Mouse (Mus musculus): Measurements from ENCODE around the gene Nek9.

Gene Nek9

DNA sequence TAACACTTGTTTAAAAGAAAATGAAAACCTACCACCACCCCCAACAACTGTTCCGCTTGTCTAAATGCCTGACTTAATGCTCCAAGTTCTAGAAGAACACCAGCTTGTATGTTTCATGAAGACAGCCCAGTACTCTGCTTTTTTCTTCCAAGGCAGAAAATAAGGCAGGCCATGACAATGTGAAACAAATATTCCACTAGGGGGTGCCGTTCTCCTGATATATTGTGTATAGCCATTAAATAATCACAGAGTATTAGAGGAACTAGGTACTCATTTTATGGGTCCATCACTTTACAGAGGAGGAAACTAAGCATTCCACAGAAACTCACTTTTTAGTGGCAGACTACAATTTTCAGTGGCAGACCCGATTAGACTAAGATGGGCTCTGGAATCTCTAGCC lies 7.2 kb upstream of the Nek9 start:
- peak; percentile 36 for DNase-seq

DNA sequence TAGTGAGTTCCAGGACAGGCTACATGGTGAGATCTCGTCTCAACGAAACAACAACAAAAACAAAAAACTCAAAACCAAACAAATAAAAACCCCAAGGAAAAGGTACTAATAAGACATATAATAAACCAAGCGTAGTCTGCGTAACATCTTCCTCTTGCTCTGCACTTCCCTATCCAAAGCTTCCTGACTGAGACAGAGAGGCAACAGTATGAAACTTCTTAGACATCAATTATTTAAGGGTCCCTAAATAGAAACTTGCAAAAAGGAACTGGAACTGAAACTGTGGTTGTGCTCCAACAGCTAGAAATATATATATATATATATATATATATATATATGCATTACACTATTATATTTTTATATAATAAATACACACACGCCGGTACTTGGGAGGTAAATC lies 6.4 kb upstream of the Nek9 start:
- no peak for DNase-seq

GRCm38 (mm10) chr12:85344252-85344651 lies 5.1 kb upstream of the Nek9 start:
- DNase-seq = no peak

GRCm38 (mm10) chr12:85342310-85342709 lies 3.1 kb upstream of the Nek9 start:
- DNase-seq = no peak

- no peak for DNase-seq
Observed at GRCm38 (mm10) chr12:85341131-85341530, 2.0 kb upstream of the Nek9 start.

DNA sequence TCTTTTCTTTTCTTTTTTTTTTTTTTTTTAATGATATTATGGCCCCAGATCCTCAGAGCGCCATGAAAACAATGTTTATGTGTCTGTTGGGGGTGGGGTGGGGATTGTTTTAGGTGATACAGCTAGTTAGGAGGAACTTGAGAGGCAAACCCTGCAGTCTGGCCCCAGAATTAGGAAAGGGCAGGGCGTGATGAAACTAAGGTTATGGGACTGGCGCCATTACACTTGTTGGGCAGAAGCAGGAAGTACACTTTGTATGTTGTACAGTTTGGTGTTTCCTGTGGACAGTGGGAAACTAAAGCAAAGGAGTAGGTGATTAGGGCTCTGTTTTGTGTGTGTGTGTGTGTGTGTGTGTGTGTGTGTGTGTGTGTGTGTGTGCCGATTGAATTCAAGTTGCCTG lies 785 bp upstream of the Nek9 start:
- DNase-seq = peak; percentile 12

DNA sequence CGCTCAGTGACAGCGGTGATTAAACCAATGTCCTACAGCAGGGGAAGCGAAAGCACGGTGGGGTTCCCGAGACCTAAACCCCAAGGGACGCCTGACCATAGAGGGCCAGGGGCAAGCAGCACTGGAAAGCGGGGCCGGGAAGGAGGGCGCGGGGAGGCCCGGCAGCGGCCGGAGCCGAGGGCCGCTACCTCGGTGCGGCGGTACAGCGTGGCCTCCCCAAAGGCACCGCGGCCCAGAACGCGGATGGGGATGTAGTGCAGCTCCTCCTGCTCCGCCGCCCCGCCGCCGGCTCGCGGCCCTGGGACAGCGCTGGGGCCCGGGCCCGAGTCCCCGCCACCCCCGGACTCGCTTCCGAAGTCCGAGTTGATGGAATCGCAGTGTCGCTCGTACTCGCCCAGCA lies 347 bp downstream of the Nek9 start:
- DNase-seq = no peak

- no peak for DNase-seq
Observed at GRCm38 (mm10) chr12:85337567-85338311, 1.4 kb downstream of the Nek9 start.

DNA sequence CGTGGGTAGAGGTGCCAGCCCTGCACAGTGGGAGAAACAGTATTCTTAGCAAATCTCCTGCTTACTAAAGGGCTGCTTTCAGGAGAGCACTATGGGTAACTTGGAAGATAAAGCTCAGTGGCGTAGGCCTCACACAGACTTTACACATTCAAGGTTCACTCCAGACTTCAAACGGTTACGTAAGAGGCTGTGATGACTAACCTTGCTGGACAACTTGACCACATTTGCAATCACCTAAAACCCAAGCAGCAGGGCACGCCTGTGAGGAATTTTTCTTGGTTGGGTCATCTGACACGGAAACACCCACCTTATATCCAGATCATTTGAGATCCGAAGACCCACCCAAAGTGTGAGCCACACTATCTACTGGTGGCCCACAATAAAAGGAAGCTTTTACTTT lies 9.0 kb downstream of the Nek9 start:
- DNase-seq = no peak

DNA sequence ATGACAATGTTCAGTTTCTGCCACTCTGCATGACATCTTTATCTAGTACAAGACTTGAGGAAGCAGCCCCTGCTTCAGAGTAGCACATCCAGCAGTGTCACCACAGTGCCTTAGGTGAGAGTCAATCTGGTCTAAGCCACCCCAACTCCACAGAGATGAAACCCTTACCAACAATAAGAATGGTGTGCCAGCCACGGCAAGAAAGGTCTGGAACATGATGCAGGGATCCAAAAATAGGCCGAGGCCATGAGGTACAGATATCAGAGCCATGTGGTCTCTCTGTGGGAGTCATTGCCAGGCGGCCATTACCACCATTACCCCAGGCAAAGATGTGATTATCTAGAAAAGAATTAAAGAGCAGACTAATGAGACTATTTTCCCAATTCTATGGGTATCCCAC lies 30.5 kb downstream of the Nek9 start:
- DNase-seq = peak; percentile 73

DNA sequence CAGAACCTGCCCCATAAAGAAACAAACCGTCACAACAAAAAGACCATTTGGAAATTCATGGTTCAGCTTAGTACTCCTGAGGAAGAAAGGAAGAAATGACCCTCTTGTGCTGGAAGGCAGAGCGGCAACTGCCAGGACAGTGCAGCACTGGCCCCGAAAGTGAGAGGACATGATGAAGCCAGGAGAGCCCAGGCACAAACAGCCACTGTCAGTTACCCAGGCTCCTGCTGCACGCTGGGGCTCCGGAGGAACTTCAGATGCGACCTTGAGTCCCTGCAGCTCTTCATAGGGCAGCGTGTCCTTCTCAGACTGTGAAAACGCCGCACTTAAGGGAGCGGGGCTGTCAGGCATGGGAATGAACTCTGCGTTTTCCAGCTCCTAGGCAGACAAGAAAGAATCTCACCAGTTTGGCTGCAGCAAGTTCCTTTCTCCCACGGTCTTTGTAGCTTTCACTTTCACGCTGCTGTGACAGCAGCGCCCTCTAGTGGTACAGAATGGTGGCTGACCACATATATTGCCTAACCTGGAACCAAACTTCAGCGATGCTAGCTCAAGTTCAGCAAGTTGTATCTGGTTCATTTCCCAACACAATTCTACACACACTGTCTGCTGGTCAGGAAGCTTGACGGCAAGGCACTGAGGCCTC lies 33.8 kb downstream of the Nek9 start:
- peak; percentile 78 for DNase-seq

DNA sequence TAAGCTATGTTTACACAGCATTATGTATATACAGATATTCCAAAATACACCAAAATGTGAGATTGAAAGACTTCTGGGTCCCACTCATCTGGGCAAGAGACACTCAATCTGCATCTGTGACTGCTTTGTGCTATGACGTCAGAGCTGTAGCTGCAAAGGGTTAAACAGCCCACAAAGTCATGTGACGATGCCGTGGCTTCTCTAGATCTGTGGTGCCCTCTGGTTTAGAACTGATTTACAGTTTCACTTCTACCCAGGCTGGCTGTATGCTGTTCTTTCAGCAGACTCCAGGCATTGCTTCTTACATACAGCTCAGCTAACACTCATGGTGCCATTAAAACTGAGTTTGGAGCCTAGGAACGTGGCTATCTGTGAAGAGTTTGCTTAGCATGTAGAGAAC lies 34.4 kb downstream of the Nek9 start:
- DNase-seq = no peak

DNA sequence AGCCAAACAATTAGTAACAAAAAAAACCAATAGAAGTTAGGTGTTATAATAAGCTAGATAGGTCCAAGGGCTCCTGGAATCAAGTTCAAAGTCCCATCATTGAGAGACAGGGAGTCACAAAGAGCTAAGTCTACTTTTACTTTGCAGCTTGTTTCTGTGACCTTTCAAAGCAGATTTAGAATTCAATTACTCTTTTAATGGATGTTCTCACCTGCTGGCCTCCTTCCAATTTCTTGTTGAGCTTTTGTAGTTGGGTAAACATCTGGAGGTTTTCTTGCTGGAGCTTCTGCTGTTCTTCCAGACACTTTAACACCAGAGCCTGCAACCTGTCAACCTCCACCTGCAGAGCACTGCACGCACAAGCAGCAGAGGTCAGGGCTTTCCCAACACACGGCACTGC lies 35.9 kb downstream of the Nek9 start:
- DNase-seq = no peak

DNA sequence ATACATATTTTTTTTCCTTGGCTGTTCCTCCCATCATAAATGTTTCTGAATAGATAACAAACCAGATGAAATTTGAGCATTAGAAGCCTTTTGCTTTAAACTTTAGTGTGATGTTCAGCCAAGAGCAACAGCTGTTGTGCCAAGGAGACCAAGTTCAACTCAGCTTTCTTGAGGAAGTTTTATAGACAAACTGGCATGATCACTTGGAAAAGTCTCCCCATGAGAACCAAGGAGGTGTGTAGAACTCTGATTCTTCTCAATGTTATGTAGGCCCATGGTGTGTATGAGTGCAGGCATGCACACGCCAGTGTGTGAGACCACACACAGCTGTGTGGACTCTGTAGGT lies 40.4 kb downstream of the Nek9 start:
- DNase-seq = no peak

DNA sequence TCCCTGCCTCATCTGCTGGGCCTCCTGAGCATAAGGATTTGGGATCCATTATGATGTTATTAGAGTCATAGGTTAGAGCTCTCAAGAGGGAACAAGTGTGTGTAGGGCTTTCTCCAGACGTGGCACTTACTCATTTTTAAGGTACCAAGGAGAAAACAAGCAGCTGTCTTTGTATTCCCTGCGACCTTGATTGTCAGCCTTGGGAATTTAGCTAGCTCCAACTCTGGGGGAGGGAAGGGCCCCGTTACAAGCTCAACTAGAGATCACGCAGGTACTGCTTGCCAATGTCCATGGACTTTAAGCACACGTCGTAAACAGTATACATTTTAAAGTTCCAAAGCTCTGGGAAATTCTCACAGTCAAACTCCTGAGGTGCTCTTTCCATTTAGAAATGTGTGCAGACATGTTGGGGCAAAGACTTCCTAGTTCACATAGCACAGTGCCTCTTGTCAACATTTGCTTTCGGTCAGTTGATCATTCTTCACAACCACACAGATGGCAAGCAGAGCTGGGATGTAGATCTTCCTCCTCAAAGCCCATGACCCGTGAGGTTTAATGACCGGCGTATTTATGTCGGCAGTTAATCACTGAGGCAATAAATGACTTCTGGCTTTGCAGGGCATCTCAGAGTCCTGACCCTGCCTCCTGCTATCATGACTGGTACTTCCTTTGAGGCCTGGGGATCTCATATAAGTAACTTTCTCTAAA lies 40.9 kb downstream of the Nek9 start:
- no peak for DNase-seq

- DNase-seq = no peak
Observed at GRCm38 (mm10) chr12:85297345-85297997, 41.7 kb downstream of the Nek9 start.

DNA sequence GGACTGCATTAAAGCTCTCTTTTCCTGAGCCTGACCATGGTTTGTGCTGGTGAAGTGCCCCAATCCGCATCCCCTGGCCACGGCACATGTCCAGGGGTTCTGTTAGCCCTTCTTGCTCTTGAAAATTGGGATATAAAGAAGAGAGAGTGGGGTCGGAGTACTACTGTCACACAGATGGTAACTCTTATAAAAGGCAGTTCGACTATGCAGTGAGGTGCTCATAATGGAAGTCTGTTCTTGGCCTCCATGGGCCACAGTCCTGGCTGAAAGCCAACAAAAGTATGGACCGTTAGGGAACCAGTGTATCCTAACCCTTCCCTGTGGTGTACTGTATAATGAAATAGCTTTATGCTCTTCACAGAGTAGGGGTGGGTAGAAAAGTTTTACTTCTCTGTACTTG lies 42.2 kb downstream of the Nek9 start:
- no peak for DNase-seq

- DNase-seq = no peak
Observed at GRCm38 (mm10) chr12:85295506-85295905, 43.7 kb downstream of the Nek9 start.

- DNase-seq = no peak
Observed at GRCm38 (mm10) chr12:85292906-85293305, 46.3 kb downstream of the Nek9 start.

GRCm38 (mm10) chr12:85292288-85292687 lies 46.9 kb downstream of the Nek9 start:
- no peak for DNase-seq

DNA sequence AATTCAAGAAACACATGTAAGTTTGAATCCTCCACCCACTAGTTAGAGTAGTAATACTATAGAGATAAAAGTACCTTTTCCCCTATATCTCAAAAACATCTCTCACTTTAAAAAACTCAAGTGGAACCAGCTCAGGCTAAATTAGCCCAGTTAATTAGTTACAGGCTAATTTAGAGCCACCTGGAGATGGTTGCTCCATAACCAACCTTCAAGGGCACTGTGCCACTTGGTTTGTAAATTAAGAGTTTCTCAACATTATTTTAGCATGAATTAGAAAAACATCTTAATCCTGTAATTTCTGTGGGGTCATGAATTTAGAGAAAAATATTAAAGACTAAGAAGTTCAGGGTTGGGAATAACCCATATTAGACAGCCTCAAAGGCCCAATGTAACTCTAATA lies 47.6 kb downstream of the Nek9 start:
- DNase-seq = no peak

DNA sequence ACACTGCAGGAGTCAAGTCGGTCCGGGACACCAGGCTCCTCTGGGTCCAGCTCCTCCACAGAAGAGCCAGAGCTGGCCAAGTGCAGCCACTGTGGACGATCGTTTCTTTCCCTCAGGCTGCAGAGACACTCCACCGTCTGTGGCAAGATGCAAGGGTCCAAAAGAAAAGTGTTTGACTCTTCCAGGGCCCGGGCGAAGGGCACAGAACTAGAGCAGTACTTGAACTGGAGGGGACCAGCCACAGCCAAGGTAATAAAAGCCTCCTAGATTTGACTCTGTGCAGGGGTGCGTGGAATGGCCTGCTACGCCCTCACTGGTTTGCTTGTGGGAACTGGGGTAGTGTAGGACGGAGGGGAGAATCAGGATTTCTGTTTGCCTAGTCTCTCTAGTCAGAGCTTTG lies 48.5 kb downstream of the Nek9 start:
- no peak for DNase-seq

GRCm38 (mm10) chr12:85289157-85290000 lies 49.8 kb downstream of the Nek9 start:
- no peak for DNase-seq

Data from cerebellum, adult 9-11 months (tissue).